Mouse (Mus musculus) heart, embryonic 12.5 days (tissue): ENCODE data around the gene Zfp382. TPM values are rescaled to one million over a fixed set of nuclear protein-coding genes. Genes with fewer than 3 reads are reported as not detected.
"Not testable (repeated sequence)": the region's sequence is repeated elsewhere in the genome, so short reads cannot be mapped to it uniquely, and the experiment has no call there.

Experiments
- ATAC-seq: fragments of 200-750 bp; cut with Nextera tagmentation; 2 replicates; pipeline ENCODE4 v1.8.0; 2017; ENCODE audit warnings: moderate TSS enrichment, moderate library complexity; ENCODE audit not compliant: insufficient number of reproducible peaks, low FRiP score
- H3K27ac ChIP-seq: fragments of 300-500 bp; sonication (generic); 2 replicates; pipeline ENCODE4 v1.5.1; 2016; ENCODE audit warnings: mild to moderate bottlenecking, moderate library complexity; ENCODE audit not compliant: poor library complexity, severe bottlenecking
- H3K27me3 ChIP-seq: fragments of 300-500 bp; sonication (generic); replicated peaks from 2 replicates; pipeline ENCODE4 v1.6.1; 2016; ENCODE audit warnings: mild to moderate bottlenecking, moderate library complexity
- H3K36me3 ChIP-seq: fragments of 300-500 bp; sonication (generic); 2 replicates; pipeline ENCODE4 v1.6.1; 2016; ENCODE audit warnings: mild to moderate bottlenecking, moderate library complexity
- H3K4me1 ChIP-seq: fragments of 300-500 bp; sonication (generic); replicated peaks from 2 replicates; pipeline ENCODE4 v1.6.1; 2016; ENCODE audit warnings: mild to moderate bottlenecking
- H3K4me2 ChIP-seq: fragments of 300-500 bp; sonication (generic); 2 replicates; pipeline ENCODE4 v1.6.1; 2016; ENCODE audit warnings: mild to moderate bottlenecking, moderate library complexity
- H3K4me3 ChIP-seq: fragments of 300-500 bp; sonication (generic); 2 replicates; pipeline ENCODE4 v1.5.1; 2016; ENCODE audit warnings: mild to moderate bottlenecking
- H3K9ac ChIP-seq: fragments of 300-500 bp; sonication (generic); 2 replicates; pipeline ENCODE4 v1.6.1; 2016; ENCODE audit warnings: mild to moderate bottlenecking, moderate library complexity
- H3K9me3 ChIP-seq: fragments of 300-500 bp; sonication (generic); replicated peaks from 2 replicates; pipeline ENCODE4 v1.6.1; 2016; ENCODE audit warnings: mild to moderate bottlenecking, moderate library complexity
- WGBS: fragments of 180-500 bp; shearing (Covaris S2); methylation state at CpG from one replicate; pipeline ENCODE4 v1.1.7; 2016; 5-methylcytosine and 5-hydroxymethylcytosine counted together
- microRNA-seq: library from miRNA; unstranded; fragments of <30 nt; microRNA quantifications from one replicate; pipeline ENCODE4, GENCODE M21; 2017
- polyA plus RNA-seq: library from polyadenylated mRNA; unstranded; fragments of >200 nt; fragmentation: Nextera tagmentation; extraction: Ambion mirVana; gene quantifications from 2 replicates; pipeline ENCODE4 v1.2.1, GENCODE M21; 2016

The Zfp382 gene
- polyA plus RNA-seq, 1 experiment from 2014 or later: 11.6 TPM

GRCm38 (mm10) chr7:30183189-30183588, 61.4 kb downstream of the Zfp382 start:
- WGBS: 65% methylated on average over 7 of the region's 7 CpGs
- peak overlapping the region; percentile 64 for H3K4me2 ChIP-seq

GRCm38 (mm10) chr7:30183879-30184289, 62.1 kb downstream of the Zfp382 start, which contains the start of gene Cox7a1:
Gene Cox7a1 (plus strand): TSS chr7:30184144.
- peak; percentile 87 for ATAC-seq
- H3K4me3 ChIP-seq: peak within 1 kb of the TSS; percentile 42

More at GRCm38 (mm10) chr7:30183189-30183588, 61.4 kb downstream of the Zfp382 start:
- H3K27me3 ChIP-seq, H3K9ac ChIP-seq, H3K27ac ChIP-seq, ATAC-seq, H3K9me3 ChIP-seq: not testable (repeated sequence)
- Histone ChIP-seq H3K4me1 (peaks cover 22% of the 10 kb centered on the region), H3K4me3 (peak overlapping the region; percentile 42; the same call in 1 of the 2 replicates), H3K36me3 (peaks cover 39% of the 10 kb centered on the region)

More at GRCm38 (mm10) chr7:30183879-30184289, 62.1 kb downstream of the Zfp382 start, which contains the start of gene Cox7a1:
- H3K4me1 ChIP-seq: peaks cover 22% of the 10 kb centered on the region
- WGBS: under 1% methylated on average over 11 of the region's 11 CpGs
- peak within 1 kb of the TSS; percentile 64 for H3K4me2 ChIP-seq
- H3K9me3 ChIP-seq: no peaks in the 10 kb centered on the region
- peaks cover 39% of the 10 kb centered on the region for H3K36me3 ChIP-seq
- no peaks in the 10 kb centered on the region for H3K27me3 ChIP-seq
- peak within 1 kb of the TSS; percentile 67 for H3K9ac ChIP-seq
- H3K27ac ChIP-seq: 0 out of 2 replicates have a peak within 1 kb of the TSS, but pooled peaks have one; percentile 17

Small RNA genes within 50 kb of the gene (microRNA-seq; reads per million reads assigned to microRNA genes)
- gene Gm23368: not detected

Other genes with a start within 250 kb of the Zfp382 start
- gene Zfp27, start 215.4 kb upstream of the Zfp382 start, polyA plus RNA-seq: 9.1 and 9.9 TPM in 2 replicates
- 3.3 and 3.8 TPM in 2 replicates for gene Zfp383, start 213.7 kb upstream of the Zfp382 start, polyA plus RNA-seq
- gene Zfp74, start 167.9 kb upstream of the Zfp382 start, polyA plus RNA-seq: 8.4 and 9.9 TPM in 2 replicates
- 35.4 and 36.7 TPM in 2 replicates for gene Zfp568, start 138.0 kb upstream of the Zfp382 start, polyA plus RNA-seq
- gene Zfp14, start 70.6 kb upstream of the Zfp382 start, polyA plus RNA-seq: 3.1 and 3.4 TPM in 2 replicates
- gene Zfp82, start 49.0 kb upstream of the Zfp382 start, polyA plus RNA-seq: 2.5 and 2.9 TPM in 2 replicates
- gene Gm26920, start 31.5 kb upstream of the Zfp382 start, polyA plus RNA-seq: 1.5 and 1.7 TPM in 2 replicates
- gene Zfp566, start 31.4 kb upstream of the Zfp382 start, polyA plus RNA-seq: 5.8 and 6.1 TPM in 2 replicates
- gene Zfp260, start 27.2 kb upstream of the Zfp382 start, polyA plus RNA-seq: 90.8 and 93.5 TPM in 2 replicates
- 10.5 TPM in 2 replicates for gene Zfp146, start 47.8 kb downstream of the Zfp382 start, polyA plus RNA-seq
- 300 and 306 TPM in 2 replicates for gene Cox7a1, start 62.2 kb downstream of the Zfp382 start, polyA plus RNA-seq
- 77.0 and 83.4 TPM in 2 replicates for gene Capns1, start 76.9 kb downstream of the Zfp382 start, polyA plus RNA-seq
- gene Polr2i, start 110.0 kb downstream of the Zfp382 start, polyA plus RNA-seq: 101 and 105 TPM in 2 replicates
- 155 and 162 TPM in 2 replicates for gene Tbcb, start 110.3 kb downstream of the Zfp382 start, polyA plus RNA-seq
- gene Ovol3, start 113.8 kb downstream of the Zfp382 start, polyA plus RNA-seq: not detected in 2 replicates
- 0.27 and 0.32 TPM in 2 replicates for gene Thap8, start 158.2 kb downstream of the Zfp382 start, polyA plus RNA-seq
- 9.3 and 9.9 TPM in 2 replicates for gene Wdr62, start 158.5 kb downstream of the Zfp382 start, polyA plus RNA-seq
- 17.2 and 20.2 TPM in 2 replicates for gene Clip3, start 169.8 kb downstream of the Zfp382 start, polyA plus RNA-seq
- gene Alkbh6, start 186.8 kb downstream of the Zfp382 start, polyA plus RNA-seq: 56.8 and 59.0 TPM in 2 replicates
- gene Syne4, start 192.9 kb downstream of the Zfp382 start, polyA plus RNA-seq: 18.4 and 19.5 TPM in 2 replicates
- 1.7 and 2.9 TPM in 2 replicates for gene E130208F15Rik, start 199.8 kb downstream of the Zfp382 start, polyA plus RNA-seq
- 16.7 and 17.0 TPM in 2 replicates for gene Sdhaf1, start 202.0 kb downstream of the Zfp382 start, polyA plus RNA-seq
- gene Lrfn3, start 240.8 kb downstream of the Zfp382 start, polyA plus RNA-seq: 2.3 and 2.8 TPM in 2 replicates